Mouse (Mus musculus): ENCODE data around the gene Psmb10. TPM values are rescaled to one million over a fixed set of nuclear protein-coding genes. Genes with fewer than 3 reads are reported as not detected.
"Not testable (repeated sequence)": the region's sequence is repeated elsewhere in the genome, so short reads cannot be mapped to it uniquely, and the experiment has no call there.

Psmb10 gene
- 50.7 and 67.8 TPM in 2 replicates for polyA plus RNA-seq (2014; fragmentation: Nextera tagmentation; extraction: Ambion mirVana)

- peak within 1 kb of the TSS; percentile 84 for H3K4me2 ChIP-seq (ENCODE audit: low read length)
- H3K4me1 ChIP-seq (ENCODE audit: control insufficient read depth, insufficient read depth, low read length): peaks cover 15% of the 10 kb centered on the region
- H3K4me3 ChIP-seq (replicated peaks; ENCODE audit: low read depth, low read length): peak within 1 kb of the TSS; percentile 46
- H3K9me3 ChIP-seq (ENCODE audit: control insufficient read depth, low read length): no peaks in the 10 kb centered on the region
- peak within 1 kb of the TSS; percentile 81 for H3K9ac ChIP-seq (replicated peaks; ENCODE audit: low read length)
- no peaks in the 10 kb centered on the region for H3K27me3 ChIP-seq (ENCODE audit: control insufficient read depth, insufficient read depth, low read length)
- no peak for ATAC-seq (ENCODE audit: low FRiP score, low TSS enrichment)
- H3K36me3 ChIP-seq (ENCODE audit: control insufficient read depth, insufficient read depth, low read length): no peaks in the 10 kb centered on the region
- no peak for DNase-seq
- 38% methylated on average over 4 of the region's 4 CpGs for WGBS
- peak within 1 kb of the TSS; percentile 83 for H3K27ac ChIP-seq (replicated peaks; ENCODE audit: low read depth, low read length)
Measured at GRCm38 (mm10) chr8:105938306-105938669, at the start of gene Psmb10. Gene Psmb10 (minus strand): TSS chr8:105938444.

DNA sequence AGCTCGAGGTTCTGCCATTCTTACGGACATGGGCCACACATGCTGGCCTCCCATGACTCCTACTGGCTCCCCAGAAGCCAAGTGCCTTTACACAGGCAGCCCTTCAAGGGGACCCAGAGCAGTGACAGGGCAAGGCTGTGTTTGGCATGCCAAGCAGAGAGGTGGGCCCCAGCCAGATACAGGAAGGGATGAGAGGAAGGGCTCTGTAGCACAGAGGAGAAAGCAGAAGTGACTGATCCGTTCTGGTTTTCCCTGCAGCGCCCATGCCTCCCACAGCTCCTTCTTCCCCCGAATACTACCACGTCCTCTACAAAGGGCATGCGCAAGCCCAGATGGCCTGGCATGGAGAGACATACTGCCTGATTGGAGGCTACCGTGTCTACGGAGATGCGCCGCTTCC, 45.2 kb upstream of the Psmb10 start:
- not testable (repeated sequence) for H3K4me2 ChIP-seq (ENCODE audit: low read length); H3K27me3 ChIP-seq (ENCODE audit: control insufficient read depth, insufficient read depth, low read length); H3K4me3 ChIP-seq (replicated peaks; ENCODE audit: low read depth, low read length); H3K9ac ChIP-seq (replicated peaks; ENCODE audit: low read length); H3K36me3 ChIP-seq (ENCODE audit: control insufficient read depth, insufficient read depth, low read length); H3K9me3 ChIP-seq (ENCODE audit: control insufficient read depth, low read length); ATAC-seq (ENCODE audit: low FRiP score, low TSS enrichment); H3K4me1 ChIP-seq (ENCODE audit: control insufficient read depth, insufficient read depth, low read length); DNase-seq; H3K27ac ChIP-seq (replicated peaks; ENCODE audit: low read depth, low read length)
- WGBS: 79% methylated on average over 11 of the region's 11 CpGs

DNA sequence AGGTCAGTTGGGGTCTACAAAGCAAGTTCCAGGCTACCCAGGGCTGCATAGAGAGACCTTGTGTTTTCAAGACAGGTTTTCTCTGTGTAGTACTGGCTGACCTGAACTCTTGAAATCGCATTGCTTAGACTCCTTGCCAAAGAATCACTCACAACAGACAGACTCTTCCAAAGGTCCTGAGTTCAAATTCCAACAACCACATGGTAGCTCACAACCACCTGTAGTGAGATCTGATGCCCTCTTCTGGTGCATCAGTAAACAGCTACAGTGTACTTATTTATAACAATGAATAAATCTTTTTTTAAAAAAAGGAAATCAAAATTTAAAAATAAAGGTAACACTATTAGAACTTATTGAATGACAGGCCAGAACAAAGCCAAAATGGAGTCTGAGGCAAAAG, 42.9 kb upstream of the Psmb10 start:
- Histone ChIP-seq H3K4me1 (ENCODE audit: control insufficient read depth, insufficient read depth, low read length) (no peaks in the 10 kb centered on the region), H3K4me2 (ENCODE audit: low read length) (no peak overlapping the region), H3K36me3 (ENCODE audit: control insufficient read depth, insufficient read depth, low read length) (no peaks in the 10 kb centered on the region), H3K4me3 (replicated peaks; ENCODE audit: low read depth, low read length) (no peak overlapping the region), H3K9ac (replicated peaks; ENCODE audit: low read length) (no peak overlapping the region), H3K27me3 (ENCODE audit: control insufficient read depth, insufficient read depth, low read length) (no peaks in the 10 kb centered on the region), H3K9me3 (ENCODE audit: control insufficient read depth, low read length) (no peaks in the 10 kb centered on the region), H3K27ac (replicated peaks; ENCODE audit: low read depth, low read length) (no peak overlapping the region)
- no peak for ATAC-seq (ENCODE audit: low FRiP score, low TSS enrichment)
- no peak for DNase-seq
- 91% methylated on average over 1 of the region's 1 CpGs for WGBS

- H3K4me1 ChIP-seq (ENCODE audit: control insufficient read depth, insufficient read depth, low read length): no peaks in the 10 kb centered on the region
- no peaks in the 10 kb centered on the region for H3K27me3 ChIP-seq (ENCODE audit: control insufficient read depth, insufficient read depth, low read length)
- H3K4me2 ChIP-seq (ENCODE audit: low read length): no peak within 1 kb of the TSS
- no peak within 1 kb of the TSS for H3K27ac ChIP-seq (replicated peaks; ENCODE audit: low read depth, low read length)
- H3K4me3 ChIP-seq (replicated peaks; ENCODE audit: low read depth, low read length): no peak within 1 kb of the TSS
- H3K36me3 ChIP-seq (ENCODE audit: control insufficient read depth, insufficient read depth, low read length): no peaks in the 10 kb centered on the region
- no peak for DNase-seq
- WGBS: 91% methylated on average over 15 of the region's 15 CpGs
- H3K9me3 ChIP-seq (ENCODE audit: control insufficient read depth, low read length): no peaks in the 10 kb centered on the region
- no peak for ATAC-seq (ENCODE audit: low FRiP score, low TSS enrichment)
- no peak within 1 kb of the TSS for H3K9ac ChIP-seq (replicated peaks; ENCODE audit: low read length)
Measured at GRCm38 (mm10) chr8:105979325-105979724, 41.1 kb upstream of the Psmb10 start, which contains the start of gene Dpep3. Gene Dpep3 (minus strand): TSS chr8:105979429.

DNA sequence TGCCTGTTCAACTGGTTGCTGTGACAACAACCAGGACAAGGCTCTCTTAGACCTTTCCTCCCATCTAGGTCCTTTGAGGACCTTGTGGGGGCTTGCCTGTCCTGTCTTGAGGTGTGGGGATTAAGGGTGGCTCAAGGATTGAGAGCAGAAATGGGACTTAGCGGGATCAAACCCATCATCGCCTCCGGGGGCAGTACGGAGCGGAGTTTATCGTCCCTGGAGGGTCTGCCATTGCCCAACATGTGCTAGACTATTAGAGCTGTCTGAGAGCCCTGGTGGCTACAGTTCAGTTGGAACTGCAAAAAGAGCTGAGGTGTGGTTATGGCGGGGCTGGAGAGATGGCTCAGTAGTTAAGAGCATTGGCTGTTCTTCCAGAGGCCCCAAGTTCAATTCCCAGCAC, 37.1 kb upstream of the Psmb10 start:
- 60% methylated on average over 7 of the region's 7 CpGs for WGBS
- H3K9me3 ChIP-seq (ENCODE audit: control insufficient read depth, low read length): no peaks in the 10 kb centered on the region

DNA sequence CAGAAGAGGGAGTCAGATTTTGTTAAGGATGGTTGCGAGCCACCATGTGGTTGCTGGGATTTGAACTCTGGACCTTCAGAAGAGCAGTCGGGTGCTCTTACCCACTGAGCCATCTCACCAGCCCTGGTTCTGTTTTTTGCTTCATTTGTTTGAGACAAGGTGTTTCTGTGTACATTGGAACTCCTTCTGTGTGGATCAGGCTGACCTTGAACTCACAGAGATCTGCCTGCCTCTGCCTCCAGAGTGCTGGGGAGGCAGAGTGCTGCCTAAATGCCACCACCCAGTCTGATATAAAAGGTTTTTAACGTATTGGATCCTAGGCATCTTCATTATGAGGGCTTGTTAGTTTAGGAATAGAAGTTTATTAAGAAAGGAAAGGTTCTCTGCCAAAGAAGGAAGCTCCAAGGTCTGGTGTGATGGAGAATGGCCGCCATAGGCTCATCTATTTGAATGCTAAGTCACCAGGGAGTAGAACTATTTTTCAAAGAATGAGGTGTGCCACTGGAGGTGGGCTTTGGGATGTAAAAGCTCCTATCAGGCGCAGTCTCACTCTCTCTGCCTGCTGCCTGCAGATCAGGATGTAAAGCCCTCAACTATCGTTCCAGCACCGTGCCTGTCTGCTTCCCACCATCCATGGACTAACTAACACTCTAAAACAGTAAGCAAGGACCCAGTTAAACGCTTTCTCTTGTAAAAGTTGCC, 32.9 kb upstream of the Psmb10 start:
- no peaks in the 10 kb centered on the region for H3K36me3 ChIP-seq (ENCODE audit: control insufficient read depth, insufficient read depth, low read length)
- no peak overlapping the region for H3K4me2 ChIP-seq (ENCODE audit: low read length)
- no peaks in the 10 kb centered on the region for H3K4me1 ChIP-seq (ENCODE audit: control insufficient read depth, insufficient read depth, low read length)
- H3K4me3 ChIP-seq (replicated peaks; ENCODE audit: low read depth, low read length): no peak overlapping the region
- WGBS: 73% methylated on average over 8 of the region's 8 CpGs
- H3K27me3 ChIP-seq (ENCODE audit: control insufficient read depth, insufficient read depth, low read length): peaks cover 12% of the 10 kb centered on the region; the same call in 1 of the 2 replicates
- DNase-seq (no peak), ATAC-seq (ENCODE audit: low FRiP score, low TSS enrichment) (no peak)
- no peak overlapping the region for H3K9ac ChIP-seq (replicated peaks; ENCODE audit: low read length)
- H3K9me3 ChIP-seq (ENCODE audit: control insufficient read depth, low read length): no peaks in the 10 kb centered on the region
- H3K27ac ChIP-seq (replicated peaks; ENCODE audit: low read depth, low read length): no peak overlapping the region

More for the DNA sequence above, 37.1 kb upstream of the Psmb10 start:
- Histone ChIP-seq H3K9ac (replicated peaks; ENCODE audit: low read length) (no peak overlapping the region), H3K4me3 (replicated peaks; ENCODE audit: low read depth, low read length) (no peak overlapping the region), H3K4me2 (ENCODE audit: low read length) (no peak overlapping the region), H3K27ac (replicated peaks; ENCODE audit: low read depth, low read length) (no peak overlapping the region), H3K27me3 (ENCODE audit: control insufficient read depth, insufficient read depth, low read length) (no peaks in the 10 kb centered on the region), H3K4me1 (ENCODE audit: control insufficient read depth, insufficient read depth, low read length) (no peaks in the 10 kb centered on the region), H3K36me3 (ENCODE audit: control insufficient read depth, insufficient read depth, low read length) (no peaks in the 10 kb centered on the region)
- DNase-seq (no peak), ATAC-seq (ENCODE audit: low FRiP score, low TSS enrichment) (no peak)

DNA sequence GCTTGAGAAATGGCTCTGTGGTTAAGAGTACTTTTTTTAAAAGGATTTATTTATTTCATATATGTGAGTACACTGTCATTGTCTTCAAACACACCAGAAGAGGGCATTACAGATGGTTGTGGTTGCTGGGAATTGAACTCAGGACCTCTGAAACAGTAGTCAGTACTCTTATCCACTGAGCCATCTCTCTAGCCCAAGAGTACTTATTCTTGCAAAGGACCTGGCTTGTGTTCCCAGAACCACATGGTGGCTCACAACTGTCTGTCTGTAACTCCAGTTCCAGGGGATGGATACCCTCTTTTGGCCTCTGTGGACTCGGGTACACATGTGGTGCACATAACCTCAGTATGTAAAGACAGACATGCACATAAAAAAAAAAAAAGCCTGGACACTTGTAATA, 31.1 kb upstream of the Psmb10 start:
- Histone ChIP-seq H3K9me3 (ENCODE audit: control insufficient read depth, low read length) (no peaks in the 10 kb centered on the region), H3K9ac (replicated peaks; ENCODE audit: low read length) (no peak overlapping the region), H3K27ac (replicated peaks; ENCODE audit: low read depth, low read length) (no peak overlapping the region), H3K36me3 (ENCODE audit: control insufficient read depth, insufficient read depth, low read length) (no peaks in the 10 kb centered on the region), H3K4me1 (ENCODE audit: control insufficient read depth, insufficient read depth, low read length) (0 out of 2 replicates have a peak, but pooled peaks cover 5% of the 10 kb centered on the region), H3K27me3 (ENCODE audit: control insufficient read depth, insufficient read depth, low read length) (peaks cover 27% of the 10 kb centered on the region), H3K4me2 (ENCODE audit: low read length) (no peak overlapping the region), H3K4me3 (replicated peaks; ENCODE audit: low read depth, low read length) (no peak overlapping the region)
- no peak for DNase-seq
- 54% methylated on average over 1 of the region's 1 CpGs for WGBS
- no peak for ATAC-seq (ENCODE audit: low FRiP score, low TSS enrichment)

- no peaks in the 10 kb centered on the region for H3K36me3 ChIP-seq (ENCODE audit: control insufficient read depth, insufficient read depth, low read length)
Measured at GRCm38 (mm10) chr8:105966692-105967311, 28.6 kb upstream of the Psmb10 start.

More at GRCm38 (mm10) chr8:105966692-105967311, 28.6 kb upstream of the Psmb10 start:
- DNase-seq: peak; percentile 12
- 10% methylated on average over 19 of the region's 19 CpGs for WGBS
- Histone ChIP-seq H3K4me1 (ENCODE audit: control insufficient read depth, insufficient read depth, low read length) (0 out of 2 replicates have a peak, but pooled peaks cover 5% of the 10 kb centered on the region), H3K4me2 (ENCODE audit: low read length) (peak overlapping the region; percentile 54; the same call in 1 of the 2 replicates), H3K27me3 (ENCODE audit: control insufficient read depth, insufficient read depth, low read length) (peaks cover 27% of the 10 kb centered on the region), H3K9ac (replicated peaks; ENCODE audit: low read length) (no peak overlapping the region), H3K4me3 (replicated peaks; ENCODE audit: low read depth, low read length) (no peak overlapping the region), H3K27ac (replicated peaks; ENCODE audit: low read depth, low read length) (no peak overlapping the region), H3K9me3 (ENCODE audit: control insufficient read depth, low read length) (no peaks in the 10 kb centered on the region)
- no peak for ATAC-seq (ENCODE audit: low FRiP score, low TSS enrichment)
